Mouse (Mus musculus) G1E (cell line): ENCODE data around the gene Lmod1.

Source experiments
- CTCF ChIP-seq: IDR thresholded peaks from 2 replicates; pipeline ENCODE4 v1.5.1; 2012; ENCODE audit warnings: low read depth, low read length, inconsistent platforms, mixed read lengths
- GATA1 ChIP-seq: IDR thresholded peaks from 2 replicates; pipeline ENCODE4 v1.6.1; 2012; ENCODE audit warnings: borderline replicate concordance, low read length, inconsistent platforms, mixed read lengths

- TF ChIP-seq CTCF (no peak), GATA1 (no peak)
Measured at GRCm38 (mm10) chr1:135328368-135328767, 3.8 kb downstream of the Lmod1 start.
